Mouse (Mus musculus): ENCODE results near the gene Trpm8.

Trpm8 gene

GRCm38 (mm10) chr1:88366881-88367644 lies 89.6 kb downstream of the Trpm8 start:
- DNase-seq = no peak

- no peak for DNase-seq
These were observed 101.0 kb downstream of the Trpm8 start for GRCm38 (mm10) chr1:88378446-88378845.

DNA sequence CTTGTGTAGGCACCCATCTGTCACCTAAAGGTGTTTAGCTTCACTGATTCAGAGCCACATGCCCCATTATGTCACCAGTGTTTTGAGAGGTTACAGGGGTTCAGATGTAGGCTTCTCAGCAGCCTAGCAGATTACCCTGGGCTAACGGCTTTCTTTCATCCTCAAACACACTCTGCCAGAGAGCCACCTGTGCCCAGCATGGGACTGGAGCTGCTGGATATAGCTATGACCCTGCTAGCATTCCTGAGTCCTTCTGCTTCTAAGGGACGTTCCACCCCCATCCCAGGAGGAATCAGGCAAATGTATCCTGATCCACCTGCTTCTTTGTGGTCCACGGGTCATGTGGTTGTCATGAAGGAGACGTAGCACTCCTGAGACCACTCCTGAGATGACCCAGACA lies 114.2 kb downstream of the Trpm8 start:
- DNase-seq = no peak

DNA sequence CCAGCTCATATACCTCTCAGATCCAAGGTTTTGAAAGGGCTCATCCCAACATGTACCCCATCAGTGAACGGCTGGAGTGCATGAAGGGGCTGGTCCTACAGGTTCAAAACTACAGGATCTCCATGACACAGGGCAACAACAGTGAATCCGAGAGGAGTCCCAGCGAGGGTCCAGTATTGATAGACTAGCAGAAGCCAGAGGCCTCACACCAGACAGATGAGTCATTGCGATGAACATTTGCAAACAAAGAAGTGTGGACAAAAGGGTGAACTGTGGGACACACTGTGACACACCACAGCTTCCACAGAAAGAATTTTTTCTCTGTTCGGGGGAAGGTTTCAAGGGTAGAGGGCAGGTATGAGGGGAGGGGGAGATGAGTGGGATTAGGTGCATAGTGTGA lies 115.9 kb downstream of the Trpm8 start:
- DNase-seq = no peak

GRCm38 (mm10) chr1:88403378-88403777 lies 125.9 kb downstream of the Trpm8 start:
- no peak for DNase-seq

GRCm38 (mm10) chr1:88406078-88406806 lies 128.8 kb downstream of the Trpm8 start:
- no peak for DNase-seq

DNA sequence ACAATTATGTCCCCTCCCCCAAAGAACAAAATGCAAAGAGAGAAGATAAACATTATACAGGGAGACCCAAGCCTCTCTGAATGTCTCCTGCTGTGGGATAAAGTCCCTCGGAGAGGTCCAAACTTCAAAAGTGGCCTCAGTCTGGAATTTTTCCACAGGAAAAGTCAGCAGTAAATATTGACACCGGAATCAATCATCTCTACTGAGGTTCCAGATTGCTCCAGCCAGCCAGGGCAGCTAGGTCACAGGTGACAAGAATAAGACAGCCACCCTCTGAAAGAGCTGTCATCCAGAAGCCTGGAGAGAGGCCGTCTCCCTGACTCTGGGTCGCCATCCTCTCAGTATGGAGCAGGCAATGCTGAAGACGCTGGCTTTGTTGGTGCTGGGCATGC lies 129.3 kb downstream of the Trpm8 start, which contains the start of gene Spp2:
TSS of gene Spp2 (plus strand) at position 155 of the 392 bp plus-strand sequence.
- no peak for DNase-seq

DNA sequence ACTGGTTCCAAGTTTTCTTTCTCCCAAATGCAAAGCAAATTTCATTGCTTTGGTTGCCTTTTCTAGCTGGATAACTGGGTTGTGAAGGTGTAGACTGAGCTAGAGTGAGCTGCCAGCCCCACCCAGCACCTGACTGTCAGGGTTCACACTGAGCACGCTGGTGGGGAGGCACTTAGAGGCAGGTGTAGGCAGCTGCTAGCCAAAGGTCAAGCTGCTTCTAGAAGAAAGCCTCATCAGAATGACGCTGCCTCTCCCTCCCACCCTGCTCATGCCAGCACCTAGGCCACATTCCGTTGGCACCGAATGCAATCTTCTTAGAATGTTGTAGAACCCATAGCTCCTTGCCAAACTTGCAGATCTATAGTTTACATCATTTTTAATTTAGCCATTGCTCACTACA lies 130.9 kb downstream of the Trpm8 start:
- no peak for DNase-seq

- DNase-seq = no peak
These were observed 134.6 kb downstream of the Trpm8 start for GRCm38 (mm10) chr1:88412013-88412412.

- DNase-seq = no peak
These were observed 141.5 kb downstream of the Trpm8 start for GRCm38 (mm10) chr1:88418943-88419342.

- no peak for DNase-seq
These were observed 144.6 kb downstream of the Trpm8 start for GRCm38 (mm10) chr1:88422045-88422444.

- DNase-seq = no peak
These were observed 145.5 kb downstream of the Trpm8 start for GRCm38 (mm10) chr1:88422846-88423395.

GRCm38 (mm10) chr1:88424602-88425252 lies 147.3 kb downstream of the Trpm8 start:
- DNase-seq = peak; percentile 69 to 77

DNA sequence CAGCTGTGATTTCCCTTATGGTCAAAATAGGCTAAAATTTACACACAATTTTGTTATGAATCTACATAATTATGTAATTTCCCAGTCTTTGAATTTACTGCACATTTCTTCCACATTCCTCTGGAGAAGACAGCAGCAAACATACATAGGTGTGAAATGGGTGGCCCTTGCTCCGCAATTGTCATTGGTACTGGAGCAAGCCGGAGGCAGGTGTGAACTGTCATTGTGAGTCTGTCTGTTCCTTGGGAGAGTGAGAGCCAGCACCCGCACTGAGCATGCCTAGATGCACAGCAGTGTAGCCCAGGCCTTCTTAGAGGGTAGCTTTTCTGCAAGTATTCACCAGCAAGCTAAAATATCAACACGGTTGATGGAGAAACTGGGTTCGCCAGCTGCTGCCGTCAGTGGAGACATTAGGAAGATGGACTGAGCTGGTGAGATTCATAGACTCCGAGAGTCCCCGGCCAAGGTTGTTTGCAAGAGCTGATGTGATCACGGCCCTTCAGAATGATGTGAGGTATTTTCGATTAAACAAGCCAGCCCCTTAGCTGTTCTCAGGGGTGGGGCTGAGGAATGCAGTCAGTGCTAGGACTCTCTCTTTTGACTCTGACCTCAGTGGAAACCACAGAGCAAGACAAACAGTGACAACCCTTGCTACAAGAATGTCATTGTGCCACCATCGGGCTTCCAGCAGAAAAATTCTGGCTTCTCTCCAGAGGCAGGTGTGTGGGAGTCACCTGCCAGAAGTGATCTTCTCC lies 150.7 kb downstream of the Trpm8 start:
- no peak for DNase-seq

DNA sequence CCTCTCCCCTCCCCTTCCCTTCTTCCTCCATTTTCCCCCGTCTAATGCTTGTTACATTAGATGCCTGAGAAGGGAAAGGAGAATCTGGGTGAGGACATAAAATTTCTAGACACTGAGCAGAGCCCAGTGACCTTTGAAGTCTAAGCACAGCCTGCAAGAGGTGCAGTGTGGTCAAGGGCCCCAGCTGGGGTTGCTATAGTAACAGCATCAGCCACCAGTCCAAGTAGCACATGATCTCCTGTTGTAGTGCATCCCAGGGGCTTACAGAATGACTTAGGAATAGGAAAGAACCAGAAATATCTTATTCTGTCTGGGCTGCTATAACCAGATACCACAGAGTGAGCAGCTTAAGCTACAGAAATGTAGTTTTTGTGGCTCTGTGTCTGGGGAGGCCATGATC lies 152.0 kb downstream of the Trpm8 start:
- DNase-seq = no peak

DNA sequence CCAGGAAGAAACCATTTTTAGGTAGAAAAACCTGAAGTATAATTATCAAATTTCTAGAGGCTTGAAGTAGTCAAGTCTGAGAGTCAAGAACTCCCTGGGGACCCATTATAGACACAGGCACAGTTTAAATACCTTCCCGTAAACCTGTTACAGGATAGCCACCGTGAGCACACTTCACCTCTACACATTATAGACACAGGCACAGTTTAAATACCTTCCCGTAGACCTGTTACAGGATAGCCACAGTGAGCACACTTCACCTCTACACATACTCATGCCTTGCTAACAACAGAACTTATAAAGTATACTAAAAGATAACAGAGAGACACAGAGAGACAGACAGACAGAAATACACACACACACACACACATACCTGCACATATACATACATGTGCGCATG lies 153.8 kb downstream of the Trpm8 start:
- no peak for DNase-seq

DNA sequence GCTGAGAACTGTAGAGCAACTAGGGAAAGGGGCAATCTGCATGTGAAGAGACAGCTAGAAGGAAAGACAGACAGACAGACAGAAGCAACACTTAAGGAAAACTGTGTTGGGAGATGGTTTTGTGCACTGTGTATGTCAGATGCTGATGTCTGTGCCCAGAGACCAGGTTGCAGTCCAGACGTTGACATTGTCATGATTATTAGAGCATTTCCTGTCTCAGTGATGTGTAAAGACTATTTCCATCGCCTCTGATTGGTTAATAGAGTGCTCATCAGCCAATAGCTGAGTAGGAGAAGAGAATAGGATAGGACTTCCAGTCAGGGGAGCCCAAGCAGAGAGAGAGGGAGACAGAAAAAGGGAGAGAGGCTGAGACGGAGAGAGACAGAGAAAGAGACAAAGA lies 155.1 kb downstream of the Trpm8 start:
- DNase-seq = no peak

DNA sequence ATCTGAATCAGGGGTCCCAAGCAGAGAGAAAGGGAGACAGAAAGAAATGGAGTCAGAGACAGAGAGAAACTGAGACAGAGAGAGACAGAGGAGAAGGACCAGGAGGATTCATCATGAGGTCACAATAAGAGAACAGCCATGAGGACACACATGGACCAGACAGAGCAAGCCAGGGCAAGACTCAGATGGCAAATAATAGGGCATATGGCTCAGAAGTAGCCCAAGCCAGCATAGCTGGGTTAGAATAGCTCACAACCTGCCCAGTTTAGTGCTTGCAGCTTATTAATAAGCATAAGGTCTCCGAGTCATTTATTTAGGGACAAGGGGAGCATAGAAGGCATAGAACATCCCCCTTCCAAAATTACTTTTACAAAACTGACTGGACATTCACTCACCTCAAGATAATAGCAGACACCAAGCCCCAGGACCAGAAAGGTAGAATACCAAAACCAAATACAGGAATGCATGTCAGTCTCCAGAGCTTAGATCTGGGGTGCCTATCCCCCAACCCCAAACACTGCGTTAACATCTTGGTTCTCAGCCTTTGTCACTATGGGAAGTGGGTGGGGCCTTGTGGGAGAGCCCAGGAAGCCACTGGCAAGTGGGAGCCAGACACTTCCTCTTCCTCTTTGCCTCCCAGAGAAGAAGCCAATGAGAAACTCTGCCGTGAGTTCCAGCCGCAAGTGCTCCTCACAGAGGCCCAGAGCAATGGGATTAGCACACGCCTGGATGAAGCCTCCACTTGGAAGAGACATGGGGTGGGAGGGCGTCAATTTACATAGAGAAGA lies 155.8 kb downstream of the Trpm8 start:
- no peak for DNase-seq

DNA sequence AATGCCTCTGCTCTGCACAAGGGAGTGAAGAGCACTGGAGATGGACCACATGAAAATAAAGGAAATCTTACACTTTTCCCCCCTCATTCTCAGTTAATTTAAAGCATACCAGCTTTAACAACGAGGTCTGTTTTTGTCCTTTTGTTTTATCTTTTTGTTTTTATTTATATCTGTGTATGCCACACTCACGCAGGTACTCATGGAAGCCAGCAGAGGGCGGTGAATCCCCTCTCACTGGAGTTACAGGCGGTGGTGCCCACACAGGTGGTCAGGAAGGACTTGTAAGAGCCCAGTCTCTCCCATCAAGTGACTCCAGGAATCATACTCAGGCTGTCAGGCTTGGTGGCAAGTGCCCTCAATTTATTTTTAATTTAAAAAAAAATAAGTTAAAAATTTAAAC lies 156.6 kb downstream of the Trpm8 start:
- no peak for DNase-seq

GRCm38 (mm10) chr1:88437206-88438126 lies 160.0 kb downstream of the Trpm8 start:
- DNase-seq = no peak

Measured in thymus, postnatal 36 days (tissue).